Mouse (Mus musculus): ENCODE data around the gene 4930474N05Rik. TPM values are rescaled to one million over a fixed set of nuclear protein-coding genes. Genes with fewer than 3 reads are reported as not detected.

The 4930474N05Rik gene
- polyA plus RNA-seq, 1 experiment from 2014 or later: not detected

GRCm38 (mm10) chr14:36137696-36138095 is 43.0 kb downstream of the 4930474N05Rik start:
- Histone ChIP-seq H3K9me3 (ENCODE audit: control insufficient read depth, low read length) (no peaks in the 10 kb centered on the region), H3K27me3 (ENCODE audit: control insufficient read depth, insufficient read depth, low read length) (no peaks in the 10 kb centered on the region), H3K4me3 (replicated peaks; ENCODE audit: low read length) (no peak overlapping the region), H3K4me2 (replicated peaks) (no peak overlapping the region), H3K27ac (no peak overlapping the region), H3K9ac (no peak overlapping the region), H3K4me1 (replicated peaks; ENCODE audit: control insufficient read depth, insufficient read depth, low read length) (no peaks in the 10 kb centered on the region), H3K36me3 (replicated peaks; ENCODE audit: control insufficient read depth, insufficient read depth) (no peaks in the 10 kb centered on the region)
- ATAC-seq (ENCODE audit: low FRiP score) (no peak), DNase-seq (ENCODE audit: low spot score) (no peak)
- WGBS: 98% methylated on average over 4 of the region's 4 CpGs

GRCm38 (mm10) chr14:36145261-36145660 is 50.5 kb downstream of the 4930474N05Rik start:
- H3K36me3 ChIP-seq (replicated peaks; ENCODE audit: control insufficient read depth, insufficient read depth): no peaks in the 10 kb centered on the region
- ATAC-seq (ENCODE audit: low FRiP score) (no peak), DNase-seq (ENCODE audit: low spot score) (no peak)
- no peaks in the 10 kb centered on the region for H3K9me3 ChIP-seq (ENCODE audit: control insufficient read depth, low read length)
- no peak overlapping the region for H3K9ac ChIP-seq
- H3K4me2 ChIP-seq (replicated peaks): no peak overlapping the region
- no peak overlapping the region for H3K27ac ChIP-seq
- H3K4me3 ChIP-seq (replicated peaks; ENCODE audit: low read length): no peak overlapping the region
- no peaks in the 10 kb centered on the region for H3K27me3 ChIP-seq (ENCODE audit: control insufficient read depth, insufficient read depth, low read length)
- no peaks in the 10 kb centered on the region for H3K4me1 ChIP-seq (replicated peaks; ENCODE audit: control insufficient read depth, insufficient read depth, low read length)

Measured in hindbrain, embryonic 14.5 days (tissue).